Mouse (Mus musculus) testis, adult 2 months (tissue): ENCODE measurements around the gene Ttll13.

Source experiments
- CTCF ChIP-seq: fragments of 200-500 bp; IDR thresholded peaks from 2 replicates; pipeline ENCODE4 v1.5.1; 2012; ENCODE audit warnings: low read depth, mild to moderate bottlenecking, inconsistent platforms, low read length, moderate library complexity; ENCODE audit not compliant: control insufficient read depth, insufficient read depth, insufficient replicate concordance
- POLR2A ChIP-seq: fragments of 200-500 bp; IDR thresholded peaks from 2 replicates; pipeline ENCODE4 v1.6.1; 2012; ENCODE audit warnings: low read depth, mild to moderate bottlenecking, inconsistent platforms, low read length, moderate library complexity; ENCODE audit not compliant: control insufficient read depth

DNA sequence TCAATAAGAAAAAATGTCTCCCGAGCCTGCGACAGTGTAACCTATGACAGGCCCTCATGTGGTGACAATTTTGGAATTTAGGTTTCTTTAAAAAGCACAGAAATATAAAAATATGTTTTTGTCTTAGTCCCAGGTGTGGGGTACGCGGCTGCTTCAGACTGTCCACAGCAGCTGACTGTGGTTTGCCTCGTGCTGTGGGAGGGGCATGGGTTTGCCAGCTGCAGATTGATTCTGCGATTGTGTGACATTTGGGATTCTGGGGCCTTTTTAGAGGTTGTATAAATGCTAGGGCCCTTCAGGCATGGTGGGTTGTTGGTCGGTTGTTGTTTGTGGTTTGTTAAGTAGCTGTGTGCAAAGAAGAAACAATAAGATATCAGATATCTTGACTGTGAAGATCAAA, 41.2 kb upstream of the Ttll13 start:
- TF ChIP-seq CTCF (no peak), POLR2A (no peak)
